Comparison of ENCODE assay signal across 9 mouse cellular contexts in genomic region chrX:152655796-152656608, GRCm38 (mm10).
DNase-seq lines count a peak whose midpoint lies in the region; ATAC-seq lines count a peak whose summit lies in the region.
"Had no signal": no experiment of that assay in that cellular context is flagged by ENCODE, and none has a peak within 500 bp of the region (broad histone marks: within the 10 kb centered on the region; RNA-seq: fewer than 3 reads in every experiment).

No protein-coding gene starts in this region.

- WGBS in neural tube, embryonic 11.5 days = 29% methylated on average over 8 of the region's 8 CpGs
- WGBS in midbrain, embryonic 13.5 days = 28% methylated on average over 8 of the region's 8 CpGs

- DNase-seq in neural tube, embryonic 11.5 days (ENCODE audit: low spot score) = peak; percentile 36
- DNase-seq in neural tube, embryonic 10.5 days (ENCODE audit: extremely low spot score, low spot score) = no peak
- DNase-seq in layer of hippocampus, adult 18-20 months (ENCODE audit: low spot score in 2 of 2) = peak; percentile 9 to 63
- no peak for DNase-seq in lung, postnatal 36 days
- no peak for DNase-seq in adipocyte (ENCODE audit: low spot score)
- DNase-seq in thymus, postnatal 4 days = no peak
- no peak for DNase-seq in cerebellum, postnatal 25 days

- H3K9me3 ChIP-seq in neural tube, embryonic 11.5 days (ENCODE audit: control insufficient read depth, low read length) = no peaks in the 10 kb centered on the region
- H3K9me3 ChIP-seq in midbrain, embryonic 13.5 days = no peaks in the 10 kb centered on the region

- H3K9ac ChIP-seq in neural tube, embryonic 11.5 days (ENCODE audit: low read length) = no peak overlapping the region
- no peak overlapping the region for H3K9ac ChIP-seq in midbrain, embryonic 13.5 days (replicated peaks)

- H3K4me2 ChIP-seq in neural tube, embryonic 11.5 days (ENCODE audit: low read depth) = peak overlapping the region; percentile 15; the same call in 1 of the 2 replicates
- peak overlapping the region; percentile 32 for H3K4me2 ChIP-seq in midbrain, embryonic 13.5 days (replicated peaks)

- ATAC-seq in neural tube, embryonic 11.5 days (ENCODE audit: insufficient read depth, low FRiP score, low TSS enrichment) = peak; percentile 97
- peak; percentile 97 for ATAC-seq in midbrain, embryonic 13.5 days
- ATAC-seq: CD4-positive, CD25-positive, alpha-beta regulatory T cell, adult 4 months had no signal

- H3K27me3 ChIP-seq in neural tube, embryonic 11.5 days (ENCODE audit: control insufficient read depth, insufficient read depth, low read length) = no peaks in the 10 kb centered on the region
- peaks cover 62% of the 10 kb centered on the region for H3K27me3 ChIP-seq in midbrain, embryonic 13.5 days

- no peak overlapping the region for H3K4me3 ChIP-seq in neural tube, embryonic 11.5 days (ENCODE audit: low read depth, low read length)
- H3K4me3 ChIP-seq in midbrain, embryonic 13.5 days (replicated peaks) = peak overlapping the region; percentile 5; the same call in 1 of the 2 replicates

- no peaks in the 10 kb centered on the region for H3K36me3 ChIP-seq in neural tube, embryonic 11.5 days (ENCODE audit: control insufficient read depth, insufficient read depth, low read length)
- H3K36me3 ChIP-seq in midbrain, embryonic 13.5 days = no peaks in the 10 kb centered on the region

- H3K4me1 ChIP-seq in neural tube, embryonic 11.5 days (ENCODE audit: control insufficient read depth, insufficient read depth, low read length) = no peaks in the 10 kb centered on the region
- H3K4me1 ChIP-seq in midbrain, embryonic 13.5 days (replicated peaks) = peaks cover 12% of the 10 kb centered on the region; the same call in 1 of the 2 replicates

- no peak overlapping the region for H3K27ac ChIP-seq in neural tube, embryonic 11.5 days (ENCODE audit: low read depth, low read length)
- H3K27ac ChIP-seq in midbrain, embryonic 13.5 days = peak overlapping the region; percentile 71

Comparison
In these comparisons a context has a peak if more than half of its experiments do, and no peak if none do; other contexts are left out.
1. DNase-seq: peak in neural tube, embryonic 11.5 days (single experiment) and layer of hippocampus, adult 18-20 months (2 of 2); none in neural tube, embryonic 10.5 days (single experiment), lung, postnatal 36 days (single experiment), adipocyte (single experiment), thymus, postnatal 4 days (single experiment) and cerebellum, postnatal 25 days (0 of 2).